Mouse (Mus musculus) forebrain, postnatal 0 days (tissue): ENCODE measurements at regions not wholly inside any gene's neighbourhood (a gene's known extent, or its start where the extent isn't known, plus 50 kb on each side); places are given as distances from the start of the nearest gene placed in this dataset.

Experiments used
- ATAC-seq: fragments of 200-750 bp; cut with Nextera tagmentation; 2 replicates; pipeline ENCODE4 v1.8.0; 2017; ENCODE audit warnings: mild to moderate bottlenecking, moderate library complexity
- DNase-seq: peaks from one replicate; pipeline ENCODE4 v3.0.0-alpha.2; 2015
- H3K27ac ChIP-seq: fragments of 300-500 bp; sonication (generic); 2 replicates; pipeline ENCODE4 v1.5.1; 2014; ENCODE audit warnings: low read depth, mild to moderate bottlenecking, antibody characterized with exemption, low read length, moderate library complexity, mixed read lengths
- H3K27me3 ChIP-seq: fragments of 300-500 bp; sonication (generic); 2 replicates; pipeline ENCODE4 v1.6.1; 2014; ENCODE audit warnings: mild to moderate bottlenecking, low read length, mixed read lengths; ENCODE audit not compliant: insufficient read depth
- H3K36me3 ChIP-seq: fragments of 300-500 bp; sonication (generic); 2 replicates; pipeline ENCODE4 v1.6.1; 2014; ENCODE audit warnings: mild to moderate bottlenecking, moderate library complexity; ENCODE audit not compliant: insufficient read depth
- H3K4me1 ChIP-seq: fragments of 300-500 bp; sonication (generic); 2 replicates; pipeline ENCODE4 v1.6.1; 2014; ENCODE audit warnings: antibody characterized with exemption; ENCODE audit not compliant: insufficient read depth
- H3K4me2 ChIP-seq: fragments of 300-500 bp; sonication (generic); 2 replicates; pipeline ENCODE4 v1.6.1; 2014; ENCODE audit warnings: low read depth, mild to moderate bottlenecking, moderate library complexity
- H3K4me3 ChIP-seq: fragments of 300-500 bp; sonication (generic); 2 replicates; pipeline ENCODE4 v1.5.1; 2014; ENCODE audit warnings: low read depth, low read length, mixed read lengths
- H3K9ac ChIP-seq: fragments of 300-500 bp; sonication (generic); 2 replicates; pipeline ENCODE4 v1.6.1; 2014; ENCODE audit warnings: mild to moderate bottlenecking
- H3K9me3 ChIP-seq: fragments of 300-500 bp; sonication (generic); 2 replicates; pipeline ENCODE4 v1.6.1; 2016; ENCODE audit warnings: low read length
- CTCF ChIP-seq: sonication (generic); IDR thresholded peaks from 2 replicates; pipeline ENCODE4 v1.5.1; 2016; ENCODE audit warnings: antibody characterized with exemption, control low read depth, low read depth
- WGBS: fragments of 180-500 bp; shearing (Covaris S2); extraction: QIAGEN DNeasy Blood & Tissue Kit; methylation state at CpG from one replicate; pipeline ENCODE4 v1.1.7; 2014; 5-methylcytosine and 5-hydroxymethylcytosine counted together

- Histone ChIP-seq H3K4me1 (no peaks in the 10 kb centered on the region), H3K27ac (no peak overlapping the region), H3K36me3 (no peaks in the 10 kb centered on the region), H3K27me3 (no peaks in the 10 kb centered on the region), H3K4me2 (no peak overlapping the region), H3K9ac (no peak overlapping the region), H3K9me3 (no peaks in the 10 kb centered on the region), H3K4me3 (no peak overlapping the region)
- WGBS = 63% methylated on average over 4 of the region's 4 CpGs
- ATAC-seq (no peak), DNase-seq (no peak)
- no peak for TF ChIP-seq CTCF
Measured at GRCm38 (mm10) chr5:96931576-96932152, 65.8 kb upstream of the Bmp2k start.

- 87% methylated on average over 3 of the region's 3 CpGs for whole genome bisulfite sequencing
- no peak for DNase-seq
- TF ChIP-seq CTCF = no peak
- H3K27ac ChIP-seq = no peak overlapping the region
- no peaks in the 10 kb centered on the region for H3K36me3 ChIP-seq
- H3K4me1 ChIP-seq = no peaks in the 10 kb centered on the region
- no peak for ATAC-seq
- no peaks in the 10 kb centered on the region for H3K9me3 ChIP-seq
- no peak overlapping the region for H3K4me3 ChIP-seq
- H3K9ac ChIP-seq = no peak overlapping the region
- H3K4me2 ChIP-seq = no peak overlapping the region
- no peaks in the 10 kb centered on the region for H3K27me3 ChIP-seq
Measured at GRCm38 (mm10) chr5:96936239-96936638, 61.2 kb upstream of the Bmp2k start.

GRCm38 (mm10) chr5:96938718-96939117 lies 58.8 kb upstream of the Bmp2k start:
- Histone ChIP-seq H3K4me1 (no peaks in the 10 kb centered on the region), H3K9ac (no peak overlapping the region), H3K4me2 (no peak overlapping the region), H3K4me3 (no peak overlapping the region), H3K36me3 (no peaks in the 10 kb centered on the region), H3K27me3 (no peaks in the 10 kb centered on the region), H3K9me3 (no peaks in the 10 kb centered on the region), H3K27ac (no peak overlapping the region)
- DNase-seq (no peak), ATAC-seq (no peak)
- TF ChIP-seq CTCF = no peak
- WGBS = 89% methylated on average over 11 of the region's 11 CpGs

GRCm38 (mm10) chr5:96939273-96939672 lies 58.2 kb upstream of the Bmp2k start:
- H3K9ac ChIP-seq = no peak overlapping the region
- no peak for ATAC-seq
- no peaks in the 10 kb centered on the region for H3K27me3 ChIP-seq
- no peak overlapping the region for H3K27ac ChIP-seq
- H3K36me3 ChIP-seq = no peaks in the 10 kb centered on the region
- 80% methylated on average over 1 of the region's 1 CpGs for WGBS
- no peak overlapping the region for H3K4me3 ChIP-seq
- no peaks in the 10 kb centered on the region for H3K4me1 ChIP-seq
- H3K9me3 ChIP-seq = no peaks in the 10 kb centered on the region
- no peak overlapping the region for H3K4me2 ChIP-seq
- no peak for DNase-seq
- no peak for TF ChIP-seq CTCF

- no peak for DNase-seq
Measured at GRCm38 (mm10) chr5:96940170-96941086, 57.1 kb upstream of the Bmp2k start.

GRCm38 (mm10) chr5:96941087-96941468 lies 56.4 kb upstream of the Bmp2k start:
- Histone ChIP-seq H3K27me3 (no peaks in the 10 kb centered on the region), H3K9me3 (no peaks in the 10 kb centered on the region), H3K9ac (no peak overlapping the region), H3K4me2 (no peak overlapping the region), H3K36me3 (no peaks in the 10 kb centered on the region), H3K4me1 (no peaks in the 10 kb centered on the region), H3K4me3 (no peak overlapping the region), H3K27ac (no peak overlapping the region)
- 36% methylated on average over 7 of the region's 7 CpGs for WGBS
- no peak for DNase-seq
- TF ChIP-seq CTCF = no peak
- peak; percentile 40; the same call in 1 of the 2 replicates for ATAC-seq

More at GRCm38 (mm10) chr5:96940170-96941086, 57.1 kb upstream of the Bmp2k start:
- Histone ChIP-seq H3K4me3 (no peak overlapping the region), H3K27me3 (no peaks in the 10 kb centered on the region), H3K9me3 (no peaks in the 10 kb centered on the region), H3K4me2 (no peak overlapping the region), H3K27ac (no peak overlapping the region), H3K4me1 (no peaks in the 10 kb centered on the region), H3K36me3 (no peaks in the 10 kb centered on the region), H3K9ac (no peak overlapping the region)
- WGBS = 67% methylated on average over 12 of the region's 12 CpGs
- no peak for ATAC-seq
- TF ChIP-seq CTCF = no peak

GRCm38 (mm10) chr5:96941518-96941917 lies 56.0 kb upstream of the Bmp2k start:
- no peaks in the 10 kb centered on the region for H3K36me3 ChIP-seq
- no peak for ATAC-seq
- no peak for DNase-seq
- H3K27ac ChIP-seq = no peak overlapping the region
- H3K9ac ChIP-seq = no peak overlapping the region
- H3K4me2 ChIP-seq = no peak overlapping the region
- H3K4me1 ChIP-seq = no peaks in the 10 kb centered on the region
- H3K9me3 ChIP-seq = no peaks in the 10 kb centered on the region
- no peak overlapping the region for H3K4me3 ChIP-seq
- WGBS = 83% methylated on average over 2 of the region's 2 CpGs
- no peaks in the 10 kb centered on the region for H3K27me3 ChIP-seq
- no peak for TF ChIP-seq CTCF
